Mouse (Mus musculus) hindbrain, embryonic 16.5 days (tissue): ENCODE results near the gene B230104I21Rik. TPM values are rescaled to one million over a fixed set of nuclear protein-coding genes. Genes with fewer than 3 reads are reported as not detected.

ENCODE experiments used
- ATAC-seq: fragments of 200-750 bp; cut with Nextera tagmentation; 2 replicates; pipeline ENCODE4 v1.8.0; 2017; ENCODE audit warnings: moderate TSS enrichment, moderate library complexity
- H3K27ac ChIP-seq: fragments of 300-500 bp; sonication (generic); 2 replicates; pipeline ENCODE4 v1.5.1; 2014; ENCODE audit warnings: low read depth, mild to moderate bottlenecking, control low read depth, low read length, moderate library complexity
- H3K27me3 ChIP-seq: fragments of 300-500 bp; sonication (generic); replicated peaks from 2 replicates; pipeline ENCODE4 v1.6.1; 2014; ENCODE audit warnings: low read length; ENCODE audit not compliant: control insufficient read depth, insufficient read depth
- H3K36me3 ChIP-seq: fragments of 300-500 bp; sonication (generic); 2 replicates; pipeline ENCODE4 v1.6.1; 2014; ENCODE audit warnings: mild to moderate bottlenecking, low read length, moderate library complexity, mixed read lengths; ENCODE audit not compliant: control insufficient read depth, insufficient read depth
- H3K4me1 ChIP-seq: fragments of 300-500 bp; sonication (generic); 2 replicates; pipeline ENCODE4 v1.6.1; 2014; ENCODE audit warnings: low read depth, low read length; ENCODE audit not compliant: control insufficient read depth, insufficient read depth
- H3K4me2 ChIP-seq: fragments of 300-500 bp; sonication (generic); 2 replicates; pipeline ENCODE4 v1.6.1; 2014; ENCODE audit warnings: mild to moderate bottlenecking, low read length, control low read depth, moderate library complexity
- H3K4me3 ChIP-seq: fragments of 300-500 bp; sonication (generic); 2 replicates; pipeline ENCODE4 v1.5.1; 2014; ENCODE audit warnings: mild to moderate bottlenecking, low read length, control low read depth, moderate library complexity
- H3K9ac ChIP-seq: fragments of 300-500 bp; sonication (generic); 2 replicates; pipeline ENCODE4 v1.6.1; 2014; ENCODE audit warnings: low read depth, mild to moderate bottlenecking, control low read depth, low read length, moderate library complexity
- H3K9me3 ChIP-seq: fragments of 300-500 bp; sonication (generic); 2 replicates; pipeline ENCODE4 v1.6.1; 2014; ENCODE audit warnings: mild to moderate bottlenecking, low read length, moderate library complexity; ENCODE audit not compliant: control insufficient read depth
- WGBS: fragments of 180-500 bp; shearing (Covaris S2); extraction: QIAGEN DNeasy Blood & Tissue Kit; methylation state at CpG from one replicate; pipeline ENCODE4 v1.1.7; 2014; 5-methylcytosine and 5-hydroxymethylcytosine counted together
- polyA plus RNA-seq: library from polyadenylated mRNA; unstranded; fragments of >200 nt; fragmentation: Nextera tagmentation; extraction: Ambion mirVana; gene quantifications from 2 replicates; pipeline ENCODE4 v1.2.1, GENCODE M21; 2015

Gene B230104I21Rik
- polyA plus RNA-seq, 1 experiment from 2014 or later = not detected

GRCm38 (mm10) chr4:154359762-154360300, 23.9 kb downstream of the B230104I21Rik start:
- H3K4me3 ChIP-seq = no peak overlapping the region
- 85% methylated on average over 9 of the region's 9 CpGs for WGBS

GRCm38 (mm10) chr4:154360441-154360840, 24.5 kb downstream of the B230104I21Rik start:
- WGBS = 97% methylated on average over 6 of the region's 7 CpGs
- no peak for ATAC-seq

More at GRCm38 (mm10) chr4:154359762-154360300, 23.9 kb downstream of the B230104I21Rik start:
- ATAC-seq = no peak
- Histone ChIP-seq H3K27ac (no peak overlapping the region), H3K9ac (no peak overlapping the region), H3K9me3 (no peaks in the 10 kb centered on the region), H3K36me3 (no peaks in the 10 kb centered on the region), H3K4me2 (no peak overlapping the region), H3K27me3 (peaks cover 8% of the 10 kb centered on the region; the same call in 1 of the 2 replicates), H3K4me1 (no peaks in the 10 kb centered on the region)

GRCm38 (mm10) chr4:154360850-154361249, 24.9 kb downstream of the B230104I21Rik start:
- no peaks in the 10 kb centered on the region for H3K4me1 ChIP-seq
- H3K27ac ChIP-seq = no peak overlapping the region
- no peak overlapping the region for H3K4me2 ChIP-seq

More at GRCm38 (mm10) chr4:154360441-154360840, 24.5 kb downstream of the B230104I21Rik start:
- Histone ChIP-seq H3K4me3 (no peak overlapping the region), H3K27ac (no peak overlapping the region), H3K4me2 (no peak overlapping the region), H3K27me3 (peaks cover 8% of the 10 kb centered on the region; the same call in 1 of the 2 replicates), H3K9ac (no peak overlapping the region), H3K4me1 (no peaks in the 10 kb centered on the region), H3K9me3 (no peaks in the 10 kb centered on the region), H3K36me3 (no peaks in the 10 kb centered on the region)

GRCm38 (mm10) chr4:154364752-154365151, 28.8 kb downstream of the B230104I21Rik start:
- H3K27ac ChIP-seq = no peak overlapping the region
- H3K9me3 ChIP-seq = no peaks in the 10 kb centered on the region
- H3K27me3 ChIP-seq = no peaks in the 10 kb centered on the region
- no peak overlapping the region for H3K4me2 ChIP-seq
- no peaks in the 10 kb centered on the region for H3K36me3 ChIP-seq
- H3K9ac ChIP-seq = no peak overlapping the region
- H3K4me1 ChIP-seq = peaks cover 3% of the 10 kb centered on the region; the same call in 1 of the 2 replicates
- no peak for ATAC-seq
- H3K4me3 ChIP-seq = no peak overlapping the region
- WGBS = 85% methylated on average over 2 of the region's 2 CpGs

More at GRCm38 (mm10) chr4:154360850-154361249, 24.9 kb downstream of the B230104I21Rik start:
- Histone ChIP-seq H3K27me3 (peaks cover 8% of the 10 kb centered on the region; the same call in 1 of the 2 replicates), H3K36me3 (no peaks in the 10 kb centered on the region), H3K4me3 (no peak overlapping the region), H3K9ac (no peak overlapping the region), H3K9me3 (no peaks in the 10 kb centered on the region)
- ATAC-seq = no peak
- 72% methylated on average over 3 of the region's 3 CpGs for WGBS

- Histone ChIP-seq H3K27me3 (no peaks in the 10 kb centered on the region), H3K9ac (no peak overlapping the region), H3K4me3 (no peak overlapping the region), H3K4me1 (peaks cover 3% of the 10 kb centered on the region; the same call in 1 of the 2 replicates), H3K36me3 (no peaks in the 10 kb centered on the region), H3K4me2 (no peak overlapping the region), H3K27ac (no peak overlapping the region), H3K9me3 (no peaks in the 10 kb centered on the region)
- ATAC-seq = no peak
- 85% methylated on average over 6 of the region's 6 CpGs for WGBS
These were observed 30.9 kb downstream of the B230104I21Rik start for GRCm38 (mm10) chr4:154366836-154367235.

GRCm38 (mm10) chr4:154369089-154369488, 33.2 kb downstream of the B230104I21Rik start:
- WGBS = 81% methylated on average over 5 of the region's 5 CpGs
- Histone ChIP-seq H3K9me3 (no peaks in the 10 kb centered on the region), H3K36me3 (no peaks in the 10 kb centered on the region), H3K4me2 (no peak overlapping the region), H3K27me3 (no peaks in the 10 kb centered on the region), H3K4me3 (no peak overlapping the region), H3K9ac (no peak overlapping the region), H3K4me1 (peaks cover 5% of the 10 kb centered on the region), H3K27ac (no peak overlapping the region)
- no peak for ATAC-seq

- H3K4me3 ChIP-seq = no peak overlapping the region
- peaks cover 5% of the 10 kb centered on the region for H3K4me1 ChIP-seq
- 72% methylated on average over 8 of the region's 8 CpGs for WGBS
- H3K9me3 ChIP-seq = no peaks in the 10 kb centered on the region
- H3K27ac ChIP-seq = no peak overlapping the region
- H3K4me2 ChIP-seq = no peak overlapping the region
- no peak for ATAC-seq
- H3K9ac ChIP-seq = no peak overlapping the region
- no peaks in the 10 kb centered on the region for H3K36me3 ChIP-seq
- no peaks in the 10 kb centered on the region for H3K27me3 ChIP-seq
These were observed 34.9 kb downstream of the B230104I21Rik start for GRCm38 (mm10) chr4:154370841-154371240.

GRCm38 (mm10) chr4:154371542-154372247, 35.8 kb downstream of the B230104I21Rik start:
- no peaks in the 10 kb centered on the region for H3K9me3 ChIP-seq
- H3K27me3 ChIP-seq = no peaks in the 10 kb centered on the region
- H3K27ac ChIP-seq = no peak overlapping the region
- no peak for ATAC-seq
- H3K4me2 ChIP-seq = no peak overlapping the region
- H3K4me1 ChIP-seq = peaks cover 2% of the 10 kb centered on the region; the same call in 1 of the 2 replicates
- no peak overlapping the region for H3K4me3 ChIP-seq
- H3K9ac ChIP-seq = no peak overlapping the region
- H3K36me3 ChIP-seq = no peaks in the 10 kb centered on the region
- WGBS = 70% methylated on average over 13 of the region's 13 CpGs

- H3K4me2 ChIP-seq = no peak overlapping the region
- peaks cover 2% of the 10 kb centered on the region; the same call in 1 of the 2 replicates for H3K4me1 ChIP-seq
- H3K9me3 ChIP-seq = no peaks in the 10 kb centered on the region
- H3K27ac ChIP-seq = no peak overlapping the region
- no peak for ATAC-seq
- H3K9ac ChIP-seq = no peak overlapping the region
- no peak overlapping the region for H3K4me3 ChIP-seq
- no peaks in the 10 kb centered on the region for H3K36me3 ChIP-seq
- H3K27me3 ChIP-seq = no peaks in the 10 kb centered on the region
- 86% methylated on average over 10 of the region's 10 CpGs for WGBS
These were observed 40.2 kb downstream of the B230104I21Rik start for GRCm38 (mm10) chr4:154375939-154376625.
